Mouse (Mus musculus) MEL (cell line): ENCODE measurements at regions not wholly inside any gene's neighbourhood (a gene's known extent, or its start where the extent isn't known, plus 50 kb on each side); places are given as distances from the start of the nearest gene placed in this dataset.
A peak's percentile ranks its signal among the peaks of the same experiment; 100 is the strongest.

ENCODE experiments used
- DNase-seq: peaks from one replicate; pipeline ENCODE4 v3.0.0; 2011; ENCODE audit warnings: low read depth, low spot score
- H3K27ac ChIP-seq: 2 replicates; pipeline ENCODE4 v1.5.1; 2012; ENCODE audit warnings: low read depth, mild to moderate bottlenecking, control low read depth, low read length, moderate library complexity; ENCODE audit not compliant: control insufficient read depth
- H3K27me3 ChIP-seq, 2 experiments: fragments of 150-350 bp in 1 of 2; sonication (generic) in 1 of 2; 2 replicates each; pipeline ENCODE4 v1.6.1; 2012; ENCODE audit warnings: low read length in 2 of 2, mild to moderate bottlenecking in 2 of 2, improper control_type of control experiment in 1 of 2, moderate library complexity in 1 of 2; ENCODE audit not compliant: insufficient read depth in 2 of 2, control insufficient read depth in 1 of 2
- H3K36me3 ChIP-seq, 2 experiments: 2 replicates each; pipeline ENCODE4 v1.6.1; 2012 to 2014; ENCODE audit warnings: low read length in 2 of 2, improper control_type of control experiment in 1 of 2, inconsistent platforms in 1 of 2, mild to moderate bottlenecking in 1 of 2; ENCODE audit not compliant: insufficient read depth in 2 of 2, control insufficient read depth in 1 of 2
- H3K4me1 ChIP-seq, 2 experiments: fragments of 150-350 bp in 1 of 2; sonication (generic) in 1 of 2; 2 replicates each; pipeline ENCODE4 v1.6.1; 2012; ENCODE audit warnings: low read length in 2 of 2, improper control_type of control experiment in 1 of 2, mild to moderate bottlenecking in 1 of 2; ENCODE audit not compliant: insufficient read depth in 2 of 2, control insufficient read depth in 1 of 2
- H3K4me3 ChIP-seq, 2 experiments: fragments of 150-350 bp in 1 of 2; sonication (generic) in 1 of 2; 2 replicates each; pipeline ENCODE4 v1.5.1; 2012; ENCODE audit warnings: low read depth in 2 of 2, low read length in 2 of 2, mild to moderate bottlenecking in 2 of 2, moderate library complexity in 2 of 2, control low read depth in 1 of 2, improper control_type of control experiment in 1 of 2; ENCODE audit not compliant: control insufficient read depth in 1 of 2, insufficient read depth in 1 of 2
- H3K79me2 ChIP-seq: 2 replicates; pipeline ENCODE4 v1.6.1; 2012; ENCODE audit warnings: mild to moderate bottlenecking, low read length, moderate library complexity; ENCODE audit not compliant: control insufficient read depth, poor library complexity, insufficient read depth
- H3K9ac ChIP-seq: 2 replicates; pipeline ENCODE4 v1.6.1; 2012; ENCODE audit warnings: low read depth, mild to moderate bottlenecking, control low read depth, low read length, moderate library complexity; ENCODE audit not compliant: control insufficient read depth, poor library complexity, severe bottlenecking
- H3K9me3 ChIP-seq: fragments of 150-350 bp; sonication (generic); replicated peaks from 2 replicates; pipeline ENCODE4 v1.6.1; 2012; ENCODE audit warnings: mild to moderate bottlenecking, low read length, improper control_type of control experiment, moderate library complexity; ENCODE audit not compliant: insufficient read depth
- BHLHE40 ChIP-seq: IDR thresholded peaks from 2 replicates; pipeline ENCODE4 v1.6.1; 2012; ENCODE audit warnings: low read depth, mild to moderate bottlenecking, inconsistent platforms, low read length, improper control_type of control experiment, borderline replicate concordance
- CTCF ChIP-seq, 3 experiments: IDR thresholded peaks in 2 of 3; conservative IDR thresholded peaks in 1 of 3; 2 replicates each; pipeline ENCODE4 v1.5.1; 2011 to 2012; ENCODE audit warnings: low read length in 3 of 3, low read depth in 2 of 3, mild to moderate bottlenecking in 2 of 3, improper control_type of control experiment in 1 of 3, inconsistent platforms in 1 of 3, mixed read lengths in 1 of 3, moderate library complexity in 1 of 3; ENCODE audit not compliant: control insufficient read depth in 1 of 3, insufficient read depth in 1 of 3, poor library complexity in 1 of 3, severe bottlenecking in 1 of 3
- E2F4 ChIP-seq: IDR thresholded peaks from 2 replicates; pipeline ENCODE4 v1.6.1; 2011; ENCODE audit warnings: low read depth, low read length, improper control_type of control experiment, borderline replicate concordance
- ELF1 ChIP-seq: IDR thresholded peaks from 2 replicates; pipeline ENCODE4 v1.6.1; 2014; ENCODE audit warnings: low read depth, mild to moderate bottlenecking, inconsistent platforms, low read length, improper control_type of control experiment, moderate library complexity
- GABPA ChIP-seq: IDR thresholded peaks from 2 replicates; pipeline ENCODE4 v1.6.1; 2012; ENCODE audit warnings: low read depth, mild to moderate bottlenecking, inconsistent platforms, low read length, improper control_type of control experiment, moderate library complexity
- JUND ChIP-seq: IDR thresholded peaks from 2 replicates; pipeline ENCODE4 v1.6.1; 2011; ENCODE audit warnings: low read depth, mild to moderate bottlenecking, improper control_type of control experiment, low read length
- KAT2A ChIP-seq: conservative IDR thresholded peaks from 2 replicates; pipeline ENCODE4 v1.6.1; 2012; ENCODE audit warnings: low read depth, low read length, improper control_type of control experiment, inconsistent platforms
- MAFK ChIP-seq: IDR thresholded peaks from 2 replicates; pipeline ENCODE4 v1.6.1; 2011; ENCODE audit warnings: low read depth, mild to moderate bottlenecking, low read length, improper control_type of control experiment, borderline replicate concordance
- MAZ ChIP-seq: IDR thresholded peaks from 2 replicates; pipeline ENCODE4 v1.6.1; 2012; ENCODE audit warnings: low read depth, mild to moderate bottlenecking, inconsistent platforms, low read length, improper control_type of control experiment
- MEF2A ChIP-seq: IDR thresholded peaks from 2 replicates; pipeline ENCODE4 v1.6.1; 2014; ENCODE audit warnings: low read depth, mild to moderate bottlenecking, inconsistent platforms, low read length, improper control_type of control experiment; ENCODE audit not compliant: poor library complexity, insufficient replicate concordance, severe bottlenecking; ENCODE audit errors: extremely low read depth
- MXI1 ChIP-seq: IDR thresholded peaks from 2 replicates; pipeline ENCODE4 v1.6.1; 2011; ENCODE audit warnings: mild to moderate bottlenecking, low read depth, low read length, improper control_type of control experiment
- MYC ChIP-seq: IDR thresholded peaks from 2 replicates; pipeline ENCODE4 v1.6.1; 2011; ENCODE audit warnings: low read depth, mild to moderate bottlenecking, low read length, improper control_type of control experiment, moderate library complexity
- NRF1 ChIP-seq: IDR thresholded peaks from 2 replicates; pipeline ENCODE4 v1.6.1; 2014; ENCODE audit warnings: low read depth, mild to moderate bottlenecking, inconsistent platforms, low read length, improper control_type of control experiment, moderate library complexity; ENCODE audit not compliant: poor library complexity, insufficient read depth, severe bottlenecking
- POLR2A ChIP-seq, 2 experiments: IDR thresholded peaks; 2 replicates each; pipeline ENCODE4 v1.6.1; 2011 to 2012; ENCODE audit warnings: low read length in 2 of 2, mild to moderate bottlenecking in 2 of 2, control low read depth in 1 of 2, improper control_type of control experiment in 1 of 2, low read depth in 1 of 2, moderate library complexity in 1 of 2; ENCODE audit not compliant: control insufficient read depth in 1 of 2, insufficient read depth in 1 of 2, poor library complexity in 1 of 2
- POLR2AphosphoS2 ChIP-seq: IDR thresholded peaks from 2 replicates; pipeline ENCODE4 v1.6.1; 2011; ENCODE audit warnings: low read length, improper control_type of control experiment
- POLR2AphosphoS5 ChIP-seq: IDR thresholded peaks from 2 replicates; pipeline ENCODE4 v1.6.1; 2012; ENCODE audit warnings: low read depth, borderline replicate concordance, mild to moderate bottlenecking, inconsistent platforms, low read length, moderate library complexity, mixed read lengths
- RCOR1 ChIP-seq: IDR thresholded peaks from 2 replicates; pipeline ENCODE4 v1.6.1; 2012; ENCODE audit warnings: low read depth, mild to moderate bottlenecking, inconsistent platforms, low read length, improper control_type of control experiment
- UBTF ChIP-seq: IDR thresholded peaks from 2 replicates; pipeline ENCODE4 v1.6.1; 2012; ENCODE audit warnings: low read depth, mild to moderate bottlenecking, inconsistent platforms, low read length, improper control_type of control experiment, moderate library complexity, borderline replicate concordance; ENCODE audit not compliant: insufficient read depth
- USF1 ChIP-seq: IDR thresholded peaks from 2 replicates; pipeline ENCODE4 v1.6.1; 2014; ENCODE audit warnings: low read depth, mild to moderate bottlenecking, inconsistent platforms, low read length, improper control_type of control experiment, moderate library complexity
- USF2 ChIP-seq, 2 experiments: IDR thresholded peaks; 2 replicates each; pipeline ENCODE4 v1.6.1; 2011 to 2012; ENCODE audit warnings: improper control_type of control experiment in 2 of 2, low read length in 2 of 2, borderline replicate concordance in 1 of 2, inconsistent platforms in 1 of 2, low read depth in 1 of 2, mild to moderate bottlenecking in 1 of 2; ENCODE audit not compliant: insufficient read depth in 1 of 2
- ZKSCAN1 ChIP-seq: IDR thresholded peaks from 2 replicates; pipeline ENCODE4 v1.6.1; 2012; ENCODE audit warnings: low read depth, mild to moderate bottlenecking, inconsistent platforms, low read length, improper control_type of control experiment, moderate library complexity
- ZNF384 ChIP-seq: IDR thresholded peaks from 2 replicates; pipeline ENCODE4 v1.6.1; 2012; ENCODE audit warnings: low read depth, mild to moderate bottlenecking, inconsistent platforms, low read length, improper control_type of control experiment

- no peak for TF ChIP-seq NRF1
- TF ChIP-seq BHLHE40 = no peak
- TF ChIP-seq POLR2A (IDR thresholded peaks at IDR 0.05; ENCODE audit: control insufficient read depth in 1 of 2, insufficient read depth in 1 of 2, low read depth in 1 of 2, low read length in 2 of 2, poor library complexity in 1 of 2) = no peak
- TF ChIP-seq RCOR1 = no peak
- TF ChIP-seq MAFK = no peak
- TF ChIP-seq MXI1 = no peak
- no peak for TF ChIP-seq ELF1
- no peak for TF ChIP-seq KAT2A
- no peak for TF ChIP-seq ZNF384
- no peak for TF ChIP-seq UBTF
- no peak for TF ChIP-seq GABPA
- no peak for TF ChIP-seq USF1
- no peak for TF ChIP-seq POLR2AphosphoS2
- no peak for TF ChIP-seq MYC
- DNase-seq = no peak
- no peak overlapping the region for H3K9ac ChIP-seq
- H3K9me3 ChIP-seq = no peaks in the 10 kb centered on the region
- peaks cover 0 to 4% of the 10 kb centered on the region in 2 experiments; a peak in 2 of 4 replicates for H3K4me1 ChIP-seq
- H3K27me3 ChIP-seq = no peaks in the 10 kb centered on the region
- H3K27ac ChIP-seq = no peak overlapping the region
- H3K4me3 ChIP-seq = no peak overlapping the region
- H3K79me2 ChIP-seq = no peaks in the 10 kb centered on the region
- no peaks in the 10 kb centered on the region for H3K36me3 ChIP-seq
Measured at GRCm38 (mm10) chr11:113076371-113076770, 294.3 kb downstream of the Sox9 start.

GRCm38 (mm10) chr11:113080311-113080710 is 298.3 kb downstream of the Sox9 start:
- H3K9ac ChIP-seq = no peak overlapping the region
- no peak for DNase-seq
- no peaks in the 10 kb centered on the region for H3K9me3 ChIP-seq
- no peak overlapping the region for H3K27ac ChIP-seq
- H3K4me1 ChIP-seq = peaks cover 0 to 4% of the 10 kb centered on the region in 2 experiments; a peak in 2 of 4 replicates
- no peak overlapping the region for H3K4me3 ChIP-seq
- TF ChIP-seq POLR2AphosphoS5 = no peak
- TF ChIP-seq JUND = no peak
- peak; percentile 91 for TF ChIP-seq ZKSCAN1
- no peak for TF ChIP-seq MEF2A
- TF ChIP-seq CTCF (IDR thresholded peaks at IDR 0.05 in 2 of 3, conservative IDR thresholded peaks at IDR 0.05 in 1 of 3; ENCODE audit: control insufficient read depth in 1 of 3, insufficient read depth in 1 of 3, low read depth in 2 of 3, low read length in 3 of 3, poor library complexity in 1 of 3, severe bottlenecking in 1 of 3) = no peak
- TF ChIP-seq USF2 (IDR thresholded peaks at IDR 0.05; ENCODE audit: borderline replicate concordance in 1 of 2, insufficient read depth in 1 of 2, low read depth in 1 of 2, low read length in 2 of 2) = no peak
- no peak for TF ChIP-seq MAZ
- TF ChIP-seq POLR2AphosphoS2 = no peak
- no peak for TF ChIP-seq E2F4
- H3K36me3 ChIP-seq = no peaks in the 10 kb centered on the region
- no peaks in the 10 kb centered on the region for H3K79me2 ChIP-seq
- no peaks in the 10 kb centered on the region for H3K27me3 ChIP-seq
